Mouse (Mus musculus) olfactory bulb, adult 2 months (tissue): ENCODE measurements around the gene Tent4a.

Experiments used
- CTCF ChIP-seq: fragments of 200-500 bp; IDR thresholded peaks from 2 replicates; pipeline ENCODE4 v1.5.1; 2012; ENCODE audit warnings: low read depth, mild to moderate bottlenecking, low read length, moderate library complexity; ENCODE audit not compliant: insufficient read depth
- POLR2A ChIP-seq: fragments of 200-500 bp; IDR thresholded peaks from 2 replicates; pipeline ENCODE4 v1.6.1; 2012; ENCODE audit warnings: mild to moderate bottlenecking, low read depth, low read length, moderate library complexity; ENCODE audit not compliant: insufficient read depth

DNA sequence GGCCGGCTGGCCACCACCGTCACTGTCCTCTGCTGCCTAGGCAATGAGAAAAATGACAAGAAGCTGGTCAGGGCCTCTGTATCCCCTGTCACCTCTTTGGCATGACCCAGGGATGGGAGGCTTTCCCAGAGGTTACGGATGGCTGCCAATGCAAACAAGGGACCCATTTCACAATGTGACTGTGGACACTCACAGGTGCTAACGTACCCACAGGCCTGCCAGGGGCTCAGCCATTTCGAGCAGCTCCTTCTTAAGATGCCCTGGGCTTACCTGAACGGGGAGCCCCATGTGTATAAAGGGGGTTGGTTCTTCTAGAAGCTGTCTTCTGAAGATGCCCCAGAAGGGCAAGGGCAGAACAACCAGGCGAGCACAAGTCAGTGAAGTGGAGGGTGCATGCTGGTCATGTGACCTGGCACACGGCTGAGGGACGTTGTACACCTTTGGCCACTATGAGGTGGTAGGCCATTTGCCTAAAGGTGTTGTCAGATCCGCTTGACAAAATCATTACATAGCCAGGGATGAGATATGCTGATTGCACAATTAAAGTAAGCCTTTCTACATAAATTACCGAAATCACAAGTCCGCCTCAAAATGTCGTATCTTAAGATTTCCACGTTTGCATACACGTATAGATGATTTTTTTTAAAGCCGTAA lies 42.9 kb upstream of the Tent4a start:
- TF ChIP-seq CTCF: no peak
- no peak for TF ChIP-seq POLR2A
